8 mouse cellular contexts compared by ENCODE assay signal in the genomic region with DNA sequence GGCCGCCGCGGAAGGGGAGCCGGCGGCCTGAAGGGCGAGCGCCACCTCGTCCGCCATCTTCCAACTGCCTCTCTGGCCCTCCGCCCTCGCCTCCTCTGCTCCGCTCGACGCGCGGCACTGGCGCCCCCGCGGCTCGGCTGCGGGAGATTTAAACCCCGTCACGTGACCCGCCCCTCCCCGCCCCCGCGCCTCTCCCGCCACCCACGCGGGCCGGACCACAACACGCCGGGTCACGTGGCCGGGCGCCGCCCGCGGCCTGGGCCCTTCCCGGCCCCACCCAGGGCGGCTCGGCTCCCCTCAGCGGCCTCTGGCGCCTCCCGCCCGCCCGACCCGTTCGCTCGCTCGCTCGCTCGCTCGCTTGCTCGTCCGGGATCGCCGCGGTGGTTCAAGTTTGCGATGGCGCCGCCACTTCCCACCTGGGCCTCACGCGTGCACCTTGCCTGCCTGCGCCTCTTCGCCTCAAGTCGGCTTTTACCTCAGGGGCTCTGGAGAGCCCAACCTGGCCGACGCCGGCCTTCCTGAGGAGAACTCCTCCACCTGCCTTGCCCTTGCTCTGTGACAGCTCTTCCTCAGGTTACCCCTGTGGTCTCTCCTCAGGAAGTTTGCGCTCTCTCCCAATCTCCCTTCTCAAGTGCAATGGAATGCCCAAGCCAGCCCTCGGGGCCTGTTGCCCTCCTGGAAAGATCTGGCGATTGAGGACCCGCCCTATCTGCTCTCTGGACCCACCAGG. TPM values are rescaled to one million over a fixed set of nuclear protein-coding genes. Genes with fewer than 3 reads are reported as not detected.
DNase-seq lines count a peak whose midpoint lies in the region; ATAC-seq lines count a peak whose summit lies in the region.

No protein-coding gene starts in this region.

- under 1% methylated on average over 66 of the region's 74 CpGs for WGBS in hindbrain, embryonic 15.5 days

- peaks cover 3% of the 10 kb centered on the region; the same call in 1 of the 2 replicates for H3K36me3 ChIP-seq in hindbrain, embryonic 15.5 days

- peaks cover 25% of the 10 kb centered on the region for H3K4me1 ChIP-seq in hindbrain, embryonic 15.5 days (replicated peaks)

- peak; percentile 96 for ATAC-seq in hindbrain, embryonic 15.5 days (ENCODE audit: low FRiP score, low read depth)

- peak overlapping the region; percentile 93 for H3K27ac ChIP-seq in hindbrain, embryonic 15.5 days (replicated peaks)

- peak overlapping the region; percentile 87 for H3K4me3 ChIP-seq in hindbrain, embryonic 15.5 days

- peak; percentile 80 for DNase-seq in WW6 (ENCODE audit: low read depth, low spot score)
- DNase-seq in cerebellum, postnatal 36 days, result peak; percentile 89 to 94
- DNase-seq in frontal cortex, postnatal 36 days (ENCODE audit: low spot score in 2 of 2), result peak; percentile 71 to 78
- DNase-seq in left cerebral cortex, adult 11 months (ENCODE audit: low spot score), result peak; percentile 63
- peak; percentile 93 for DNase-seq in lung, postnatal 36 days
- peak; percentile 90 for DNase-seq in retina, embryonic 14.5 days (ENCODE audit: low spot score)
- DNase-seq in thymus, postnatal 36 days, result peak; percentile 86 to 89

- H3K9ac ChIP-seq in hindbrain, embryonic 15.5 days, result peak overlapping the region; percentile 96

- peak overlapping the region; percentile 85 for H3K4me2 ChIP-seq in hindbrain, embryonic 15.5 days

- H3K27me3 ChIP-seq in hindbrain, embryonic 15.5 days, result no peaks in the 10 kb centered on the region

- H3K9me3 ChIP-seq in hindbrain, embryonic 15.5 days, result no peaks in the 10 kb centered on the region

RNA-seq across cellular contexts. Expression of a gene that starts 42.4 kb away (rescaled TPM):
- 4.6 and 5.0 TPM in 2 replicates for polyA plus RNA-seq in hindbrain, embryonic 15.5 days (2015; fragmentation: Nextera tagmentation; extraction: Ambion mirVana)

RNA-seq across cellular contexts. Expression of a gene that starts 43.2 kb away (rescaled TPM):
- polyA plus RNA-seq in hindbrain, embryonic 15.5 days (2015; fragmentation: Nextera tagmentation; extraction: Ambion mirVana), result 20.8 and 22.0 TPM in 2 replicates

Comparison
In these comparisons a context has a peak if more than half of its experiments do, and no peak if none do; other contexts are left out.
1. Peak in every context shown above with its lines: DNase-seq, ATAC-seq, H3K4me3 ChIP-seq and H3K27ac ChIP-seq.